ENCODE assay signal across 27 mouse cellular contexts in genomic region chr7:101607845-101608244, GRCm38 (mm10). TPM values are rescaled to one million over a fixed set of nuclear protein-coding genes. Genes with fewer than 3 reads are reported as not detected.
DNase-seq lines count a peak whose midpoint lies in the region; ATAC-seq and TF ChIP-seq lines count a peak whose summit lies in the region.
"Had no signal": no experiment of that assay in that cellular context is flagged by ENCODE, and none has a peak within 500 bp of the region (broad histone marks: within the 10 kb centered on the region; RNA-seq: fewer than 3 reads in every experiment).

No protein-coding gene starts in this region.

- TF ChIP-seq CTCF in liver, adult 2 months (IDR thresholded peaks at IDR 0.05; ENCODE audit: low read depth, low read length) = no peak
- no peak for TF ChIP-seq CTCF in bone marrow macrophage, adult 2 months (IDR thresholded peaks at IDR 0.05; ENCODE audit: low read depth, low read length)

- no peaks in the 10 kb centered on the region for H3K79me2 ChIP-seq in liver, adult 2 months (ENCODE audit: control insufficient read depth, insufficient read depth, low read length)

- H3K9me3 ChIP-seq in liver, embryonic 12.5 days (replicated peaks) = no peaks in the 10 kb centered on the region
- H3K9me3 ChIP-seq: forebrain, embryonic 10.5 days; heart, embryonic 10.5 days; hindbrain, embryonic 12.5 days; limb, embryonic 12.5 days; midbrain, embryonic 10.5 days had no signal

- no peak for ATAC-seq in liver, embryonic 12.5 days
- ATAC-seq in megakaryocyte progenitor cell, adult 5-6 weeks (replicated peaks; ENCODE audit: poor library complexity) = peak; percentile 39; the same call in 1 of the 2 replicates
- ATAC-seq: forebrain, embryonic 16.5 days; midbrain, embryonic 16.5 days had no signal

- no peak overlapping the region for H3K27ac ChIP-seq in liver, adult 2 months (replicated peaks; ENCODE audit: insufficient read depth, low read depth, low read length)
- H3K27ac ChIP-seq in liver, embryonic 12.5 days = no peak overlapping the region
- H3K27ac ChIP-seq in bone marrow macrophage, adult 2 months (ENCODE audit: insufficient read depth, low read depth, low read length) = peak overlapping the region; percentile 69
- H3K27ac ChIP-seq: forebrain, embryonic 10.5 days; heart, embryonic 10.5 days; hindbrain, embryonic 12.5 days; layer of hippocampus, adult 2 months; limb, embryonic 12.5 days; liver, embryonic 14.5 days; midbrain, embryonic 10.5 days had no signal

- no peak for TF ChIP-seq POLR2A in liver, adult 2 months (IDR thresholded peaks at IDR 0.05; ENCODE audit: extremely low read depth, insufficient read depth, low read length)
- no peak for TF ChIP-seq POLR2A in bone marrow macrophage, adult 2 months (IDR thresholded peaks at IDR 0.05; ENCODE audit: borderline replicate concordance, low read depth, low read length)

- H3K4me3 ChIP-seq in liver, adult 2 months (ENCODE audit: insufficient read depth, low read depth, low read length) = no peak overlapping the region
- H3K4me3 ChIP-seq in liver, embryonic 12.5 days = no peak overlapping the region
- H3K4me3 ChIP-seq in bone marrow macrophage, adult 2 months (ENCODE audit: insufficient read depth, low read length) = no peak overlapping the region
- H3K4me3 ChIP-seq: forebrain, embryonic 10.5 days; heart, embryonic 10.5 days; hindbrain, embryonic 12.5 days; layer of hippocampus, adult 2 months; limb, embryonic 12.5 days; midbrain, embryonic 10.5 days had no signal

- WGBS in liver, adult 2 months = 63% methylated on average over 6 of the region's 6 CpGs
- WGBS in liver, embryonic 12.5 days (ENCODE audit: insufficient replicate concordance) = 47% methylated on average over 6 of the region's 6 CpGs

- H3K9ac ChIP-seq in liver, adult 2 months (ENCODE audit: low read depth, low read length) = no peak overlapping the region
- no peak overlapping the region for H3K9ac ChIP-seq in liver, embryonic 12.5 days
- H3K9ac ChIP-seq: hindbrain, embryonic 12.5 days; limb, embryonic 12.5 days; liver, embryonic 14.5 days had no signal

- peaks cover 2% of the 10 kb centered on the region for H3K4me1 ChIP-seq in liver, adult 2 months (ENCODE audit: control insufficient read depth, insufficient read depth, low read length)
- H3K4me1 ChIP-seq in liver, embryonic 12.5 days = no peaks in the 10 kb centered on the region
- peaks cover 10% of the 10 kb centered on the region for H3K4me1 ChIP-seq in bone marrow macrophage, adult 2 months (ENCODE audit: control insufficient read depth, insufficient read depth, low read length)
- H3K4me1 ChIP-seq: forebrain, embryonic 10.5 days; heart, embryonic 10.5 days; hindbrain, embryonic 12.5 days; limb, embryonic 12.5 days; midbrain, embryonic 10.5 days had no signal

- H3K4me2 ChIP-seq in liver, embryonic 12.5 days = no peak overlapping the region
- H3K4me2 ChIP-seq: hindbrain, embryonic 12.5 days; limb, embryonic 12.5 days had no signal

- H3K36me3 ChIP-seq in liver, adult 2 months (ENCODE audit: control insufficient read depth, insufficient read depth, low read length) = no peaks in the 10 kb centered on the region
- H3K36me3 ChIP-seq in liver, embryonic 12.5 days = no peaks in the 10 kb centered on the region
- H3K36me3 ChIP-seq: forebrain, embryonic 10.5 days; heart, embryonic 10.5 days; hindbrain, embryonic 12.5 days; limb, embryonic 12.5 days; midbrain, embryonic 10.5 days had no signal

- H3K27me3 ChIP-seq in liver, adult 2 months (ENCODE audit: control insufficient read depth, insufficient read depth, low read length) = no peaks in the 10 kb centered on the region
- H3K27me3 ChIP-seq in liver, embryonic 12.5 days (replicated peaks) = no peaks in the 10 kb centered on the region
- H3K27me3 ChIP-seq: hindbrain, embryonic 12.5 days; limb, embryonic 12.5 days had no signal

- DNase-seq in heart, adult 8-10 months (ENCODE audit: low spot score) = peak; percentile 26
- no peak for DNase-seq in heart, postnatal 4 days
- DNase-seq in liver, adult 2 months (ENCODE audit: extremely low read depth, low read depth, low spot score) = peak; percentile 62
- no peak for DNase-seq in cerebellum, adult 8-10 months
- DNase-seq in T-cell, adult 2 months (ENCODE audit: low spot score) = no peak
- DNase-seq: adrenal gland, postnatal 14 days; cerebellum, adult 9-11 months; gastrocnemius, postnatal 14 days; kidney, adult 18-20 months; kidney, postnatal 14 days had no signal

RNA-seq across cellular contexts. Expression of gene Art2b, which starts 22.4 kb away (rescaled TPM):
- not detected for total RNA-seq in heart, adult 8-10 months (2022)
- not detected for total RNA-seq in heart, postnatal 4 days (2021)
- total RNA-seq in liver, adult 2 months (2014; rRNA removed) = 0.94 and 1.2 TPM in 2 replicates
- 0.56 and 0.75 TPM in 2 replicates for polyA plus RNA-seq in liver, adult 2 months (2012; rRNA removed)
- polyA plus RNA-seq in liver, embryonic 12.5 days (2016; fragmentation: Nextera tagmentation; extraction: Ambion mirVana) = 0.07 TPM in 1 of 2 replicates, not detected in the other
- not detected in 2 replicates for polyA plus RNA-seq in bone marrow macrophage, adult 2 months (2012; ENCODE audit: insufficient read depth, insufficient read length, missing spikeins)
- not detected in 2 replicates for total RNA-seq in megakaryocyte progenitor cell, adult 5-6 weeks (2015)
- total RNA-seq in megakaryocyte progenitor cell, adult 5-6 weeks (2017) = 0.08 and 0.20 TPM in 2 replicates
- total RNA-seq: gastrocnemius, postnatal 14 days; layer of hippocampus, adult 2 months; left cerebral cortex, postnatal 14 days had no signal
- polyA plus RNA-seq: brain, embryonic 14.5 days; embryonic facial prominence, embryonic 11.5 days; forebrain, embryonic 10.5 days; forebrain, embryonic 16.5 days; heart, embryonic 10.5 days; heart, postnatal 0 days; hindbrain, embryonic 12.5 days; limb, embryonic 12.5 days; lung, embryonic 16.5 days; midbrain, embryonic 10.5 days; midbrain, embryonic 16.5 days had no signal

RNA-seq across cellular contexts. Expression of gene Clpb, which starts 55.6 kb away (rescaled TPM):
- 10 to 100 TPM; 73.5 to 96.2 (median 93.6) TPM for total RNA-seq in heart, adult 8-10 months (2022)
- 10 to 100 TPM; 50.3 to 52.7 TPM for total RNA-seq in heart, postnatal 4 days (2021)
- total RNA-seq in liver, adult 2 months (2014; rRNA removed) = 36.4 and 45.2 TPM in 2 replicates
- polyA plus RNA-seq in liver, adult 2 months (2012; rRNA removed) = 43.2 and 56.2 TPM in 2 replicates
- polyA plus RNA-seq in liver, embryonic 12.5 days (2016; fragmentation: Nextera tagmentation; extraction: Ambion mirVana) = 31.9 and 34.6 TPM in 2 replicates
- 9.7 and 13.6 TPM in 2 replicates for polyA plus RNA-seq in bone marrow macrophage, adult 2 months (2012; ENCODE audit: insufficient read depth, insufficient read length, missing spikeins)
- total RNA-seq in megakaryocyte progenitor cell, adult 5-6 weeks (2015) = 7.2 and 9.9 TPM in 2 replicates
- 32.9 and 45.8 TPM in 2 replicates for total RNA-seq in megakaryocyte progenitor cell, adult 5-6 weeks (2017)

Comparison
In these comparisons a context has a peak if more than half of its experiments do, and no peak if none do; other contexts are left out.
1. DNase-seq: peak in heart, adult 8-10 months (single experiment) and liver, adult 2 months (single experiment); none in heart, postnatal 4 days (single experiment), cerebellum, adult 8-10 months (single experiment) and T-cell, adult 2 months (single experiment).